Mouse (Mus musculus) midbrain, embryonic 12.5 days (tissue): ENCODE data around the gene Vti1a. TPM values are rescaled to one million over a fixed set of nuclear protein-coding genes. Genes with fewer than 3 reads are reported as not detected.
A peak's percentile ranks its signal among the peaks of the same experiment; 100 is the strongest.

Experiments used
- ATAC-seq: fragments of 200-750 bp; cut with Nextera tagmentation; 2 replicates; pipeline ENCODE4 v1.8.0; 2017; ENCODE audit warnings: low read depth, moderate TSS enrichment, moderate library complexity; ENCODE audit not compliant: low FRiP score
- H3K27ac ChIP-seq: fragments of 300-500 bp; sonication (generic); replicated peaks from 2 replicates; pipeline ENCODE4 v1.5.1; 2016; ENCODE audit warnings: mild to moderate bottlenecking
- H3K27me3 ChIP-seq: fragments of 300-500 bp; sonication (generic); 2 replicates; pipeline ENCODE4 v1.6.1; 2016; ENCODE audit warnings: mild to moderate bottlenecking
- H3K36me3 ChIP-seq: fragments of 300-500 bp; sonication (generic); 2 replicates; pipeline ENCODE4 v1.6.1; 2016
- H3K4me1 ChIP-seq: fragments of 300-500 bp; sonication (generic); 2 replicates; pipeline ENCODE4 v1.6.1; 2016
- H3K4me2 ChIP-seq: fragments of 300-500 bp; sonication (generic); replicated peaks from 2 replicates; pipeline ENCODE4 v1.6.1; 2016; ENCODE audit warnings: mild to moderate bottlenecking, moderate library complexity
- H3K4me3 ChIP-seq: fragments of 300-500 bp; sonication (generic); 2 replicates; pipeline ENCODE4 v1.5.1; 2016; ENCODE audit warnings: mild to moderate bottlenecking
- H3K9ac ChIP-seq: fragments of 300-500 bp; sonication (generic); replicated peaks from 2 replicates; pipeline ENCODE4 v1.6.1; 2016; ENCODE audit warnings: mild to moderate bottlenecking, moderate library complexity
- H3K9me3 ChIP-seq: fragments of 300-500 bp; sonication (generic); 2 replicates; pipeline ENCODE4 v1.6.1; 2016; ENCODE audit warnings: mild to moderate bottlenecking
- WGBS: fragments of 180-500 bp; shearing (Covaris S2); methylation state at CpG from one replicate; pipeline ENCODE4 v1.1.7; 2016; 5-methylcytosine and 5-hydroxymethylcytosine counted together
- polyA plus RNA-seq: library from polyadenylated mRNA; unstranded; fragments of >200 nt; fragmentation: Nextera tagmentation; extraction: Ambion mirVana; gene quantifications from 2 replicates; pipeline ENCODE4 v1.2.1, GENCODE M21; 2016

The Vti1a gene
- polyA plus RNA-seq, 1 experiment from 2014 or later: 34.1 TPM

- 30% methylated on average over 21 of the region's 21 CpGs for WGBS
- peak; percentile 30; the same call in 1 of the 2 replicates for ATAC-seq
- H3K4me1 ChIP-seq: peaks cover 12% of the 10 kb centered on the region
- peak overlapping the region; percentile 64 for H3K27ac ChIP-seq
- peak overlapping the region; percentile 39; the same call in 1 of the 2 replicates for H3K9ac ChIP-seq
- H3K4me2 ChIP-seq: peak overlapping the region; percentile 29
- H3K36me3 ChIP-seq: no peaks in the 10 kb centered on the region
- H3K27me3 ChIP-seq: no peaks in the 10 kb centered on the region
- no peaks in the 10 kb centered on the region for H3K9me3 ChIP-seq
- H3K4me3 ChIP-seq: no peak overlapping the region
Observed at GRCm38 (mm10) chr19:55469301-55470051, 153.4 kb downstream of the Vti1a start.

- no peak overlapping the region for H3K9ac ChIP-seq
- H3K27ac ChIP-seq: no peak overlapping the region
- H3K4me1 ChIP-seq: peaks cover 12% of the 10 kb centered on the region
- no peaks in the 10 kb centered on the region for H3K36me3 ChIP-seq
- ATAC-seq: no peak
- 88% methylated on average over 8 of the region's 8 CpGs for WGBS
- no peaks in the 10 kb centered on the region for H3K9me3 ChIP-seq
- H3K4me3 ChIP-seq: no peak overlapping the region
- no peak overlapping the region for H3K4me2 ChIP-seq
- no peaks in the 10 kb centered on the region for H3K27me3 ChIP-seq
Observed at GRCm38 (mm10) chr19:55472582-55472981, 156.5 kb downstream of the Vti1a start.

DNA sequence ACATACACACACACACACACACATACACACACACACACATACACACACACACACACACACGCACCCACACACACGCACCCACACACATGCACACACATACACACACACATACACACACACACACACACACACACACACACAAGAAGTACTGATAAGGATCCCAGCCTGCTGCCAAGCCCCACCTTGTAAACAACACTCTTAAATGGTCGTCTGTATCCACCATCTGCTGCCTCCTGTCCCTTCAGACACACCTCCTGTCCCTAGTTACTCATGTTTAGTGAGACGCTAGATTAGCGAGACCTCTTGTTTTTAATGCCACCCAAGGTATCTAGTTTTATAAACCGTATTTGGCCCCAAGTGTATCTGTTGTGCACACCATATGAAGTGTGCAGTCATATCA is 158.1 kb downstream of the Vti1a start:
- no peaks in the 10 kb centered on the region for H3K36me3 ChIP-seq
- H3K27ac ChIP-seq: no peak overlapping the region
- H3K4me2 ChIP-seq: no peak overlapping the region
- no peak overlapping the region for H3K4me3 ChIP-seq
- no peaks in the 10 kb centered on the region for H3K27me3 ChIP-seq
- no peak for ATAC-seq
- WGBS: 82% methylated on average over 6 of the region's 6 CpGs
- H3K4me1 ChIP-seq: peaks cover 7% of the 10 kb centered on the region
- H3K9me3 ChIP-seq: no peaks in the 10 kb centered on the region
- no peak overlapping the region for H3K9ac ChIP-seq

GRCm38 (mm10) chr19:55480526-55480925 is 164.4 kb downstream of the Vti1a start:
- H3K9me3 ChIP-seq: no peaks in the 10 kb centered on the region
- no peaks in the 10 kb centered on the region for H3K36me3 ChIP-seq
- 92% methylated on average over 5 of the region's 5 CpGs for WGBS
- H3K4me1 ChIP-seq: peaks cover 13% of the 10 kb centered on the region
- no peak overlapping the region for H3K4me3 ChIP-seq
- no peak for ATAC-seq
- H3K9ac ChIP-seq: no peak overlapping the region
- H3K4me2 ChIP-seq: no peak overlapping the region
- H3K27ac ChIP-seq: no peak overlapping the region
- no peaks in the 10 kb centered on the region for H3K27me3 ChIP-seq

DNA sequence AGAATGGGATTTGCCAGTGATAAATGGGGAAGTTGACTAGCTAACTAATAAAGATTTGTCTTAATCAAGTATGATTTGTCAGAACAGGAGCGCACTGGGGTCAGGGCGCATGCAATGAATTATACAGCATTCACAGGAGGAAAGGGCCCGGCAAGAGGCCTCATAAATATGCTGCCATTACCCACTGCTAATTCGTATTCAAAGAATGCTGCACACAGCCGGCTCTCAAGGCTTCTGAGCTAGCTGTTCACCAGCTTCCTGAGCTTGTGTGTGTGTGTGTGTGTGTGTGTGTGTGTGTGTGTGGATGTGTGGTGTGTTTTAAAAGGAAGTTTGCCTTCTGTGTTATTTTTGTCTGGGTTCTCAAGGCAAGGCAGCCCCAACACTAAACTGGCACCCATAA is 165.2 kb downstream of the Vti1a start:
- WGBS: 24% methylated on average over 5 of the region's 5 CpGs
- H3K27ac ChIP-seq: peak overlapping the region; percentile 58
- H3K4me2 ChIP-seq: no peak overlapping the region
- peak; percentile 84 for ATAC-seq
- H3K9me3 ChIP-seq: no peaks in the 10 kb centered on the region
- H3K27me3 ChIP-seq: no peaks in the 10 kb centered on the region
- no peak overlapping the region for H3K9ac ChIP-seq
- peaks cover 13% of the 10 kb centered on the region for H3K4me1 ChIP-seq
- no peak overlapping the region for H3K4me3 ChIP-seq
- H3K36me3 ChIP-seq: no peaks in the 10 kb centered on the region

GRCm38 (mm10) chr19:55483526-55483925 is 167.4 kb downstream of the Vti1a start:
- Histone ChIP-seq H3K9ac (no peak overlapping the region), H3K27ac (no peak overlapping the region), H3K36me3 (no peaks in the 10 kb centered on the region), H3K4me3 (no peak overlapping the region), H3K27me3 (no peaks in the 10 kb centered on the region), H3K4me1 (peaks cover 13% of the 10 kb centered on the region), H3K9me3 (no peaks in the 10 kb centered on the region), H3K4me2 (no peak overlapping the region)
- WGBS: 80% methylated on average over 5 of the region's 5 CpGs
- ATAC-seq: no peak

DNA sequence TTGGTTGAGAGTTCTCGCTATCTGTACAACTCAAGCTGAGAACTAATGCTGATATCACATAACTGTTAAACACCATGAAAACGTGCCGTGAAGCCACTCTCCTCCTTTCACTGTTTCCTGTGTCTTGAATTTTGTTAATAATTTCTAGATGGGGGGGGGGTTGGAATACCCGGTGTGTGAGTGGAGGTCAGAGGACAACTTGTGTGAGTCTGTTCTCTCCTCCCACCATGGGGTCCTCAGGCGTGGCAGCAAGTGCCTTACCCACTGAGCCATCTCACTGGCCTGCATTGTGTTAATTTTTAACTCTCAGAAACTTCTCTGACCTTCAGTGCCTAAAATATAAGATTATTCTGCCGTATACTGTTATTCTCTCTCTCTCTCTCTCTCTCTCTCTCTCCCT is 168.5 kb downstream of the Vti1a start:
- 82% methylated on average over 6 of the region's 6 CpGs for WGBS
- Histone ChIP-seq H3K36me3 (no peaks in the 10 kb centered on the region), H3K9ac (no peak overlapping the region), H3K4me3 (no peak overlapping the region), H3K4me2 (no peak overlapping the region), H3K27me3 (no peaks in the 10 kb centered on the region), H3K9me3 (no peaks in the 10 kb centered on the region), H3K4me1 (peaks cover 13% of the 10 kb centered on the region), H3K27ac (no peak overlapping the region)
- no peak for ATAC-seq

- H3K4me1 ChIP-seq: peaks cover 13% of the 10 kb centered on the region
- H3K4me3 ChIP-seq: no peak overlapping the region
- H3K36me3 ChIP-seq: no peaks in the 10 kb centered on the region
- WGBS: 83% methylated on average over 4 of the region's 4 CpGs
- ATAC-seq: no peak
- no peaks in the 10 kb centered on the region for H3K9me3 ChIP-seq
- H3K9ac ChIP-seq: no peak overlapping the region
- no peak overlapping the region for H3K27ac ChIP-seq
- H3K27me3 ChIP-seq: no peaks in the 10 kb centered on the region
- H3K4me2 ChIP-seq: no peak overlapping the region
Observed at GRCm38 (mm10) chr19:55486473-55486872, 170.4 kb downstream of the Vti1a start.

DNA sequence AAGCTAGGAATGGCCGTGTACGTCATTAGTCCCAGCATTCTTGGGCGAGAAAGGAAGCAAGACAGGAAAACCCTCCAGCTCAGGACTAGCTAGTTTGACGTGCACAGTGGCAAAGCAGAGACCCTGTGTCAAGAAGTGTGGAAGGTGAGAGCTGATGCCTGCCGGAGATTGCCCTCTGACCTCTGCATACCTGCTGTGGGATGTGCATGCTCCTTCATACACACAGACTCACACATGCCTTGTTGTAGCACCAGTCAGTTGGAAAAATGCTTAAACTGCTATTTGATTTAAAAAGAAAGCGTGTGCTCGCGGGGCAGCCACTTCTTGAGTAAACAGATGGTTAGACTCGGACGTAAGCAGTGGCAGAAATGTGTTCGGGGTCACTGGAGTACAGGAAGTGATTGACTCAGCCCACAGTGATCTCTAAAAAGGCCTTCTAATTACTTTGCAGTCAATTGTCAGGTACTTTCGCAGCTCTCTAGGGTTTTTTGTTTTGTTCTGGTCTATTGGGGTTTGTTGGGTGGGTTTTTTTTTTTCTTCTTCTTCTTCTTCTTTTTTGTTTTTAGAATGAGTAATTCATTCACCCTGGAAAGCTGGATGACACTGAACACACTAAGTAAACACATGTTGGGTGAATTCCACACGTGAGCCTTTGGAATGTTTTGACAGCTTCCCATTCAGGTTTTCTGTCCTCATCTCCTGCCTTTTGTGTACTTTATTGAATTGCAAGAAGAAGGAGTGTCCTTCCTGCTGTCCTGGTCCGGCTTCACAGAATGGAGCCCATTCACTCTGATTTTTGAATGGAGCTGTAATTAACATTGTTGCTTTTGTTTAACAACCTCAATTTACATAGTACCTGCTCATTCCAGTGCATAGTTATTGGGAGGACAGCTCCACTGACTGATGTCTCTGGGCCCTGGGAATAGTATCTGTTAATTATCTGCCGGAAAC is 175.3 kb downstream of the Vti1a start:
- Histone ChIP-seq H3K9me3 (no peaks in the 10 kb centered on the region), H3K4me2 (no peak overlapping the region), H3K9ac (no peak overlapping the region), H3K4me3 (no peak overlapping the region), H3K27me3 (peaks cover 6% of the 10 kb centered on the region; the same call in 1 of the 2 replicates), H3K36me3 (no peaks in the 10 kb centered on the region), H3K27ac (no peak overlapping the region), H3K4me1 (peaks cover 12% of the 10 kb centered on the region)
- WGBS: 38% methylated on average over 15 of the region's 15 CpGs
- no peak for ATAC-seq

GRCm38 (mm10) chr19:55496333-55496732 is 180.2 kb downstream of the Vti1a start:
- Histone ChIP-seq H3K27me3 (peaks cover 6% of the 10 kb centered on the region; the same call in 1 of the 2 replicates), H3K9ac (no peak overlapping the region), H3K27ac (no peak overlapping the region), H3K4me2 (no peak overlapping the region), H3K4me3 (no peak overlapping the region), H3K4me1 (peaks cover 11% of the 10 kb centered on the region), H3K36me3 (no peaks in the 10 kb centered on the region), H3K9me3 (no peaks in the 10 kb centered on the region)
- ATAC-seq: no peak
- 73% methylated on average over 9 of the region's 9 CpGs for WGBS

DNA sequence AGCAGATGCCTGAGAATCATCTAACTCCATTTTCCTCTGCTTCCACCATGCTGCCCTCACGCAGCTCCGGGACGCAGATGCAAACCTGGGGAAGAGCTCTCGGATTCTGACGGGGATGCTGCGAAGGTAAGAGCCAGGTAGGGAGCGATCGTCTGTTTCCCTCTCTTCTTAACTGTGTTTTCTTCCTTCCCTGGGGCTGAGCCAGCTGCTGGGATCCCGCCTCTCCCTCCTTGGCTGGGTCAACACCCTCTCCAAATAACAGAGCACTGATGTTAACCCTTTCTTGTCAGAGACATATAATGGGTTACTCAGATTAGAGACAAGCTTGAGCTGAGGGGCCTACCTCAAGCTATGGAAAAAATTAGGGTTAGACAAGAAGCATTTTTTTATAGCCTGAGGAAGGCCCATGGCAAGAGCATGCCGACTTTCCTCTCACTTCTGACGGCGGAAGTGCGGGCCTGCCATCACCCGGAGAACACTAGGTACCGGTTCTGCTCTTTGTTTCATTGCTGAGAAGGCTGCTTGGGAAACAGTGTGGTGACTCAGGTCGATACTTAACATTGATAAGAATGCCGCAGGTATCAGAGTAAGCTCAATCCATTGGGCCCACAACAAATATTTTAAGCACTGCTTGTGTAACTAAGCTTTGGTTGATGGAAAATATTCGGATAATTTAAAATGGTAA is 183.2 kb downstream of the Vti1a start:
- ATAC-seq: no peak
- H3K27ac ChIP-seq: no peak overlapping the region
- H3K9me3 ChIP-seq: no peaks in the 10 kb centered on the region
- H3K27me3 ChIP-seq: no peaks in the 10 kb centered on the region
- no peak overlapping the region for H3K4me2 ChIP-seq
- no peak overlapping the region for H3K9ac ChIP-seq
- H3K36me3 ChIP-seq: no peaks in the 10 kb centered on the region
- no peak overlapping the region for H3K4me3 ChIP-seq
- WGBS: 67% methylated on average over 18 of the region's 18 CpGs
- H3K4me1 ChIP-seq: peaks cover 3% of the 10 kb centered on the region

DNA sequence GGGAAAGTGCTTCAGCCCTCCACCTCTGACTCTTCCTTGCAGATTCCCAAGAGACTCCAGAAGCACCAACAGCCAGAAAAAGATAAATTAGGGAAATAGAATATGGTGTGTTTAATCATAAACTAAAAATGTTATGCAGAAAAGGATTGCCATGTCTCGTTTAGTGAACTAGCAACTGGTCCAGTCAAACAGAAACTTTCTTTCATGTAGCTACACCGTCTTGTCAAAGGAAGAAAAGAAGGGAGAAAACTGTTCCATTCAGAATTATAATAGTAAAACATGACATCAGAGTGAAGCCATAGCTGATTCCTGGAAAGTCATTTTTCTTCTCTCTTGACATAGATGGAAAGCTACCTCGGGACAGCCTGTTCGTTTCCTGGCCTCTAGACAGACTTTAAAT is 185.9 kb downstream of the Vti1a start:
- ATAC-seq: no peak
- Histone ChIP-seq H3K4me2 (no peak overlapping the region), H3K36me3 (peaks cover 5% of the 10 kb centered on the region), H3K9me3 (no peaks in the 10 kb centered on the region), H3K4me1 (peaks cover 3% of the 10 kb centered on the region), H3K9ac (no peak overlapping the region), H3K27me3 (no peaks in the 10 kb centered on the region), H3K27ac (no peak overlapping the region), H3K4me3 (no peak overlapping the region)
- WGBS: 63% methylated on average over 4 of the region's 4 CpGs
